Mouse (Mus musculus): ENCODE results near the gene Hivep3.

DNA sequence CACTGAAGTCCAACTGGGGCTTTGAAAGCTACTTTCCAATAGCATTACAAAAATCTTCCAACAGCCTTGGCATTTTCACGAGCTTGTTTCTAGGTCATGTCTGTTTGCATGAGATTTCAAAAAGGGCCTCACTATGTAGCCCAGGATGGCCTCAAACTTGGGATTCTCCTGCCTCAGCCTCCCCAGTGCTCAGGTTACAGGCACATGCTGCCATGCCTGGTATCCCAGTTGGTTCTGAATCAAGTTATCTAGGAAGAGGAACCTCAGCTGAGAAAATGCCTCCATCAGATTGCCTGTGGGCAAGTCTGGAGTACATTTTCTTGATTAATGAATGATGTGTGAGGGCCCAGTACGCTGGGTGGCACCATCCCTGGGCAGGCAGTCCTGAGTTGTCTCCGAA, 324.6 kb downstream of the Hivep3 start:
- TF ChIP-seq CTCF (IDR thresholded peaks at IDR 0.05; ENCODE audit: control insufficient read depth, insufficient read depth, insufficient replicate concordance, low read depth, low read length) (no peak), POLR2A (IDR thresholded peaks at IDR 0.05; ENCODE audit: control insufficient read depth, low read depth, low read length) (no peak)
